Mouse (Mus musculus) NIH3T3 (cell line): ENCODE results near the gene Ccdc185.

Experiments
- DNase-seq: peaks from one replicate; pipeline ENCODE4 v3.0.0-alpha.2; 2012; ENCODE audit warnings: low read depth

Ccdc185 gene

DNA sequence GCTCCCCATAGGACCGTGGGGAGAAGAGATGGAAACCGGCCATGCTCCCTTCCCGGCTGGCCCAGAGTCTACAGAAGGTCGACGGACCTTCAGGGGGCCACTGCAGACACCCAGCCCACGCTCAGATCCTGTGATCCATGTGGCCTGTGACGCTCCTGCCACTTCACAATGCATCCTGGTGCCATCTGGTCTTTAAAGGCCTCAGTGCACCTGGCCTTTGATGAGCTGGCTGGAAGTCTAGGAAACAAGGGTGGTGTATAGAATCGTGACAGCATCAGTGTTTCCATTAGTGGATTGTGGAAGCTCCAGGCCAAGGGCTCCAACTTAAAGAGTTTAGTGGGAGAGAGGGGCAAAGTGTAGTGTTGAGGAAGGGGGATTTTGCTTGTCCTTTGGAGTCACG is at the start of gene Ccdc185:
Gene Ccdc185 (minus strand): TSS at position 101 of the 400 bp plus-strand sequence.
- no peak for DNase-seq

DNA sequence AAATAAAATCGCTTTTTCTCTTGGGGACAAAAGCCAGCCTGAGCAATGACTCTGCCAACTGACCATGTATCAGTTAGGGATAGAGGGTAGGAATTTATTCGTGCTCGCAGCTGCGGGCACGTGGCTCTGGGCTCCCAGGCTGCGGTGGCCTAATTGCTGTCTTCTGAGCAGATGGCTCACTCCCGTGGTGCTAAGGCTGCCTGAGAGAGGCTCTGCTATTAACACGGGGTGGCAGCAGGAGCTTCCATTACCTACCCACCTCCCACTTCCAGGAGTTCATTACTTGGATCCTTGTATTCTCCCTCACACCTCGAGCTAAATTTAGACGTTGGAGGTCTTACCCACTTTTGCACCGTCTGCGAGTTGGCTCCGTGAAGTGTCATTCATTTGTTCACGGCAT is 48.1 kb upstream of the Ccdc185 start:
- no peak for DNase-seq

DNA sequence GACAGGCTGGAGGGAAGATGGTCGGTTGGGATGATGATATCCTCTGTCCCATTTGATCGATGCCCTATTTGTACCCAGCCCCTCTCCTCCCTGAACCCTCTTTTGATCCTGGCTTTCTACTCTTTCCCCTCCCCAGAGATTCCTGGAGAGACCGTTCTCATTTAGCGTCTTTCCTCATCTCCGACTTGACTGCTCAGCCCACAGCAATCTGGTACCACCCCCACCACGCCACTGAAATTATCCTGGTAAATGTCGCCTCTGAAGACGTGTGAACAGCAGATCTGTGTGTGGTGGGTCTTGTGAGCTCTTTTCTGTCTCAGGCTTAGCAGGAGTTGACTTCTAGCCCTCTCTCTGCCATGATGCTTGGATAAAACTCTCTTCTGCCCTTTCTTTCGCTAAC is 45.6 kb upstream of the Ccdc185 start:
- DNase-seq: no peak

DNA sequence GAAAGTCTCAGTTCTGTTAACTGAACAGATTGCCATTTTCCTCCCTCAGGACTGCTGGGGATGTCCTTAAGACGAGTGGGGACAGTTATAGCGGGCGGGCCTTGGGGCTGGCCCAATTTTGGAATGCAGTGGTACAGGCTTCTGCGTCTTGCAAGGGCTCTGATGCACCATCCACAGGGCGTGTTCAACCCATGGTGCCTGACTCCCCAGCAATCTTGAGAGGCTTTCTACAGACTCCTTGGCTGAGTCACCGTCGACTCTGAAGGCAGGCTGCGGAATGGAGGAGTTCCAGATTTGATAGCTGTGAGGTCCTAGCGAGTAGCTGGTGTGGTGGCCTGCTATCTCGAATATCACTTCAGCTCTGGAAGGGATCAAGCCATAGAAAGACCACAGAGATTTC is 45.2 kb upstream of the Ccdc185 start:
- peak; percentile 43 for DNase-seq

DNA sequence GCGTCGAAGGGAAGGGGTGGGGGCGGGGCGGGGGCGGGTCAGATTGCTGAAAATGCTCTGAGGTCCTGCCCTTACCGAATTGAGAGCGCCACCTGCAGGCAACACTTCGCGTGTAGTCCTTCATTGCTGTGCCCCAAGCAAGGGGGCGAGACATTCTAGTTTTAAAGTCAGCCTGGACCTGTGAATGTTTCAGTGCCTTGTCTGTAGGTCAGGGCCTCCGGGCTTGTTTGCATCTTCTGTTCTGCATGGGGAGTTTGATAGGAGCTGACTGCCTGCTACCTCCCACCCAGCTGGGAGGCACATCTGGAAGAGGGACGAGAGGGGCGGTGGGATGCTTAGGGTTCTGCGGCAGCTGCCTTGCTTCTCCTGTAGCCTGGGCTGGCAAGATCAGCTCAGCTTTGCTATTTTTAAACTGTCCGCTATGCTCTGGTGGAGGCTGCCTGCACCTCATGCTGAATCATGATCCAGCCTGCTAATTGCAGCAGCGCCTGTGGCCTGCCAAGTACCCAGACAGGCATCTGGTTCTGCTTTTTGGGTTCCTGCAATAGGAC is 43.6 kb upstream of the Ccdc185 start:
- peak; percentile 88 for DNase-seq

DNA sequence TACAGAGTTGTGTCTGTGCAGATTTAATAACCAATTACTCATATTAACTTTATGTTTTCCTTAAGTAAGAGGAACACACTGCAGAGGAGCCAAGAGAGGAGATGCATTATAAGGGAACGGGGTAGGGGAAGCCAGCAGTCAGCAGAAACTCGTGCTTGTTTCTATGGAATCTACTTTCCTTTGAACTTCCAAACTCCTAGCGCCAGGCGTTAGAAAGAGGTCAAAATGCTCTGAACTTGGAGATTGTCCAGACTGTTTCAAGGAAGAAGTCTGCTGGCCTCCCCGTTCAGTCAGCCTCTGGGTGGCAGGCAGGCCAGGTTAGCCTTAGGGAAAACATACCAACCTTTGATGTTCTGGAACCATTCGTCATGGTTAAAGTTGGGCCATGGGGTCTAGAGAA is 39.9 kb upstream of the Ccdc185 start:
- no peak for DNase-seq

DNA sequence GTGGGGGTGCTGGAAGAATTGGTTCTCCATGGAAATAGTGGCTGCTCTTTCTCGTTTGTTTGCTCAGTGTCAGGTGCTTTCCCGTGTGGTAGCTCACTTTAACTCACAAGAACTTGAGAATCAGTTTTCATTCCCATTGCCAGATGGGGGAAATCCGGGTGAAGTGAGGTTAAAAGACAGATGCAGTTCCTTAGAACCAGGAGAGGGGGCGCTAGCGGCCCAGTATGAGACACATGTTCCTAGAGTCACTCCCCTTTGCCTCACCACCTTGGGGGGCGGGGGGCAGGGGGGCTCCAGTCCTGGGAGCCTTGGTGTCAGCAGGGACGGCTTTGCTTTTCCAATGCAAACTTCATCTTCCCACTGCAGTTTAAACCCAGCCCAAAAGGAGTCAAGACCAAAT is 38.0 kb upstream of the Ccdc185 start:
- DNase-seq: peak; percentile 16

DNA sequence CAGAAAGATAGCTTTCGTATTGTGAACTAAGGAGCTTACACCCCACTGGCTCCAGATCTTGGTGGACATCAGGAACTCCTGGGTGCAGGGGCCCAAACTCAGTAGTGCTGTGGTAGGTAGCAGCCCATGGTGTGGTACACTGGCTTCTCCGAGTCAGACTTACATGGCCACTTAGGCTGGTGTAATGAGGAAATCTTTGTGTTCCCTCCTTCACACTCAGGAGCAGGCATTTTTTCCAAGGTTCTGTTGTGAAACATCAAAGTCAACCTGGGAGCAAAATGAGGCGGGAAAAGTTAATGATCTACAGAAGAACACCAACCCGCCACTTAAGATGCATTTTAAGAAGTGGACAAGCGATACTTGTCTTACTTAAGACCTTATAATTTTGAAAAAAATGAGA is 36.5 kb upstream of the Ccdc185 start:
- DNase-seq: no peak

DNA sequence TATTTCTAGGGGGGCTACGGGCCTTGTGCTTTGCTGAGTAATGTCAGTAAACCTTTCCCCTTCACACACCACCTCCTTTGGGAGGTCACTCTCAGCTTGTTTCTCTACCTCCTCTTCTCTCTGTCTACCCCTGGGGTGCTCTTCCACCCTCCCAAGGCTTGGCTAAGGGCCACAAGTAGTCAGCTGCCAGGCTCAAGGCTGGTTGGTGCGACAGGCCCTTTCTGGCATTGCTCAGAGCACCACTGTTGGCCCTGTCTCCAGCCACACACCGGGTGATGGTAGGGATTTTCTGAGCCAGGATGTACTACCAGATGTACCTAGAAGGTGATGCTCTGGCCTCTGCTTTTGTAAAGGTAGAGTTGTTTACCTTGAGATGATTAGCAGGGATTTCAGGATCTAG is 35.8 kb upstream of the Ccdc185 start:
- peak; percentile 43 for DNase-seq

DNA sequence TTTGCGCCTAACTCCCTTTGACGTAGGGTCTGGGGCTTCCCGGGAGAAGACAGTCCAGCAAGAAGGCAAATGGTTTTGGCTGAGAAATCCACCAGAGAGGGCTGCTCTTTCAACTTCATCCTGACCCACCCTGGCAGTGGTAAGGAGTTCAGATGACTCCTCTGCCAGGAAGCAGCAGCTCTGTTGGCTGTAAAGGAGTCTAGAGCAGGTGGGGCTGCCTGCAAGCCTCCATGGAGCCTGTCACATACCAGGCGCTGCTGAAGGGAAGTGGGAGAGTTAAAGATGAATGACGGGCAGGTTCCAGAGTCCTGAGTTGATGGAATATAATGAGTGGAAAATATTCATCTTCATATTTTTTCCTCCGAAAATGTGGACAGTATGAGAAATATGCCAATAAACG is 34.8 kb upstream of the Ccdc185 start:
- DNase-seq: no peak

DNA sequence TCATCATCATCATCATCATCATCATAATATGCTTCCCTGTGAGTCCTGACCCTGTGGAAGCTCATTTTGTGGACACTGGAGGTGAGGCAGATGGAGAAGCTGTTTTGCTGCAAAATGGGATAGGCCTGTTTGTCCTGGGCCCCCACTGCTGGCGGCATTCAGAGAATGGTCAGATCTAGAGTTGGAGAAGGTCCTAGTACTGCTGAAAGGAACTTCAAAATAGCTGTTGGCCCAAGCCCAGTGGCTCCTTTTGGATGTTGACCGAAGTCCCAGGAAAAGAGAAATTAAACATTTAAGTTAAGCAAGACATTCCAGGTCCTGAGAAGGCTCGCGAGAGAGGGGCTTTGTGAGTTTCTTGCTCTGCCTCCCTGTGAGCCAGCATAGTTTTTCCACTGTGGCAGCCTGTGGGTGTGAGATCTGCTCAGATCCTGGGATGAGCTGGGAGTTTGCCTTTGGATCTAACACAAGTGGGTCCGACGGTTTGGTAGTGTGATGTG is 30.1 kb upstream of the Ccdc185 start:
- no peak for DNase-seq

DNA sequence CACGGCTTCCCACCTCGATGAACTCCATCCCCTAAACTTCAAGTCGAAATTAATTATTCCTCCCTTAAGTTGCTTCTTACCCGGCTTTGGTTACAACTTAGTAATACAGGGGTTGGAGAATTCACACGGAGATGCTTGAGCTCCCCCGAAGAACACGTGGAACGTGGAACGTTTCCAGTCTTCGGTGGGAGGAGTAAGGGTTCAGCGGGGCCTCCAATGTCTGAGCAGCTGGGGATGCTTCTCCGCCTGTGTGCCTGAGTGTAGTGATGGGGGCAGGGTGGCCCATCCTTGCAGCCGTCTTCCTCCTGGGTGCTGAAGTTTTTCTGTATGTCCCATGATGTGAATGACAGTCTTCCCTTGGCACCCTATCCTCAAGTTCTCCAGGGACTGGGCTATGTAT is 29.2 kb upstream of the Ccdc185 start:
- no peak for DNase-seq

DNA sequence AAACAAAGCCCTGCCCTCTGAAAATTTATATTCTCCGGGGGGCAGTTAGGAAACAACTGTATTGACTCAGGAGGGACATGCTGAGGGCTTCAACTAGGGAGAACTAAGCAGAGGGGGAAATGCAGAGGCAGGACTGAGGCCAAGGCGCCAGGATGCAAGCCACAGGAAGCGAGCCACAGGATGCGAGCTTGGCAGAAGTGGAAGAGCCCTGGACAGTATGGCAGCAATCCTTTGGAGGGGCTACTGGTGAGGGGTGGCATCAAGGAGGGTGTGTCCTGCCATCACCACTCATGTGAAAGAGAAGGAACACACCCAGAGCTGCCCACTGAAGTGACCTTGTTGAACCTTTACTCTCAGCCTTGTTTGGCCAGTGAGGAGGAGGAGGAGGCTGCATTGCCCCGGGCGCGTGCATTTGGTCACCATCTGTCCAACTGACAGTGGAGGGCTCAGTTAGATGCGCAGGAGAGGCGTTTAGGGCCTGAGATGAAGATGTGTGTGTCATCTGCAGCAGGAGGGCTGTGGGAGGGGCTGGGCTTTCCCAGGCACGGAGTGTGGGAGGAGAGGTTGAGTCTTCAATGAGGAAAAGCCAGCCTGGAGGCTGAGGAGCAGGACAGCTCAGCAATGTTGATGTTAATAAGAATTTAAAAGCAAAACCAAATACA is 27.9 kb upstream of the Ccdc185 start:
- DNase-seq: no peak

DNA sequence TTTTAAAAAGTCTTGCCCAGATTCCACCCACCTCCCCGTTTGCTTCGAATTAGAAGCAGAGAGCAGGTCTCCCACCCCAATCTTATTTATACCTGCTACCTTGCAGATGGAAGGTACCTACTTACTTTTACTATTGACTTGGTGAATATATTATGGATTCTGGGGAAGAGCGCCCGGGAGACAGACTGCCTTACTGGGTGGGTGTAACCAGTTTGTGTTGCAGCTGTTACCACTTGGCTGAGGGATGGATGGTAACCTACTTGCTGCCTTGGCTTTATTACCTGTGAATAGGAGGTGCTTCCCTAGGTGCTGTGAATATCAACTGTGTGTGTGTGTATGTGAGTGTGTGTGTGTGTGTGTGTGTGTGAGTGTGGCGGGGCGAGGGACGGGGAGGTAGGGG is 26.6 kb upstream of the Ccdc185 start:
- DNase-seq: no peak

DNA sequence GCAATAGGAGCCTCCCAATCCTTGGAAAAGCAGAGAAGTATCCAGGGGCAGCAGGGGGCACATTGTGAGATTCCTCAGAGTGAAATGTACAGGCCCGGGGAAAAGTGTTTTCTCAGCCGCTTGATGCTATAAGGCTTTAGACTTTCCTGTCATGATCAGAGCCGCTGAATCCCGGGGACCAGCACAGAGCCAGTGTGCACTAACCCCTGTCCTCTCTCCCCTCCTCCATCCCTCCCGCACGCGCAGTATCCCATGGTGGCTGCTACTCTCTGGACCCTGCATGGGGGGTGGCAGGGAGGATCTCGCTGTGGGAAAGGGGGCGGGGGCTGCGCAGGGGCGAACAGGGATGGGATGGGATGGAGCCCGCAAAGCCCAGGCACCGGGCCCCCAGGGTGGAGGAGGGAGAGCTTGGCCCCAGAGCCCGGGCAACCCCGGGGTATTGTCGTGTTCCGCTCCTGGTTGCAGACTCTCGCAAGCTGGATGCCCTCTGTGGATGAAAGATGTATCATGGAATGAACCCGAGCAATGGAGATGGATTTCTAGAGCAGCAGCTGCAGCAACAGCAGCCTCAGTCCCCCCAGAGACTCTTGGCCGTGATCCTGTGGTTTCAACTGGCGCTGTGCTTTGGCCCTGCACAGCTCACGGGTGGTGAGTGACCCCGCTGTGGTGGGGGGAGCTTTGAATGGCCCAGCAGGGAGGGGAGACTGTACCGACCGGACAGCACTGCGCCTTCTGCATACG is 15.7 kb upstream of the Ccdc185 start:
- DNase-seq: no peak

DNA sequence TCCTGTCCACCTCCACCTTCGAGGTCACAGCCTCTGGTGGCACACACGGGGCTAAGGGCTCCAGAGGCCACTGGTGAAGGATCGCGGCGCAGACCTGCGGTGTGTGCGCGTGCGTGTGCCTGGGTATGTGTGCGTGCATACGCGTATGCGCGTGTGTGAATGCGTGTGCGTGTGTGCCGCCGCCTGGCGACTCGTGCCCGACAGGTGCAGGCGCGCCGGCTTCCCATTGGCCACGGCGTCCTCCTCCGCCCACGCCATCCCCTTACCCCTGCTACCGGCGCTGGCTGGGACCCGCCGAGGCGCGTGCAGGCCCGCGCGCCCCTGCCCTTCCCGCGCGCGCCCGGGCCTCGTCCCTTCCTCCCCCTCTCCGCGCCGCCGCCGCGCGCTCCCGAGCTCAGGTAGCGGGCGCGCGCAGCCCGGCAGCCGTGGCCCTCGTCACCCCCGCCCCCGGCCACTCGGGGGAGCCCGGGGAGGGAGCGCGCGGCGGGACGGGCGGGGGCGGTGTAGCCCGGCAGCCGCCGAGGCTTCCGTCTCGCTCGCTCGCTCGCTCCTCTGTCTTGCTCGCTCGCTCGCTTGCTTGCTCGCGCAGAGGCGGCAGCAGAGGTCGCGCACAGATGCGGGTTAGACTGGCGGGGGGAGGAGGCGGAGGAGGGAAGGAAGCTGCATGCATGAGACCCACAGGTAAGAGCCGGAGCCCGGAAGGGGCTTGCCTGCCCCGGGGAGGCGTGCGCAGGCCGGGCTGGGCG is 14.9 kb upstream of the Ccdc185 start, which contains the start of gene Susd4:
Gene Susd4 (plus strand): TSS at position 145 of the 746 bp plus-strand sequence.
- DNase-seq: no peak

DNA sequence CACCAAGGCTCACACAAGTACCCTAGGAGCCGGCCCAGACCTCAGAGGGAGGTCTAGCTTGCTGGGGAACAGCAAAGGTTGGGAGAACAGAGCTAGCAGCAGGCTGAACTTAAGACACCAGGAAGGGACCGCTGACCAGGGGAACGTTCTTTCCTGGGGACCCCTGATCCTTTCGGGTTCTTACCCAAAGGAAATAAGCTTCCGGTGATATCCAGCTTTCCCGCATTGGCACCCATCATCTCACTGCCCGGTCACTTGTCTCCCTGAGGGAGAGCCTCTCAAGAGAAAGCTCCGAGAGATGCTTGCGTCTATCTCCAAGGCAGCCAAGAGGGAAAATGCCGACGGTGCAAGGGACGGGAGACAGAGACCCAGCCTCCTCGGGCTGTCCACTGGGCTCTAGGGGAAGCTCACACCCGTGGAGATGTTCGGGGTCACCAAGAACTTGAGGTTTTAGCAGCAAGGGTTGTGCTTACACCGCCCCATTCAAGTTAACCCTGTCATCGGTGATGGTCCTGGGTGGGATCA is 14.3 kb upstream of the Ccdc185 start:
- DNase-seq: no peak

DNA sequence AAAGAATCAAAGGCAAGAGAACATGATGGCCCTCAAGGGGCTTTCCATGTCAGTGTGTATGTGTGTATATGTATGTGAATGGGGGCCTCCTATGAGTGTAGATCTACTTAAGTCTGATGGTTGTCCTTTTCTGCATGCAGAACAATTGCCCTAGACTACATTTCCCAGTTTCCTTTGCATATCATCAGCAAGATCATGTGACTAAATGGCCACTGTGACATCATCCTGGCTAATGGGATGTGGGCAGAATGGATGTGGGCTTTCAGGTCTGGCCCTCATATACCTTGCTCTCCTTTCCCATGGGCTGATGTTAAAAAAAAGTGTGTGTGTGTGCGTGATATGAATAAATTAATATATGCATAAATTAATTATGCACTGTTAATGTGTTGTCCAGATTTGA is 9.8 kb upstream of the Ccdc185 start:
- no peak for DNase-seq

DNA sequence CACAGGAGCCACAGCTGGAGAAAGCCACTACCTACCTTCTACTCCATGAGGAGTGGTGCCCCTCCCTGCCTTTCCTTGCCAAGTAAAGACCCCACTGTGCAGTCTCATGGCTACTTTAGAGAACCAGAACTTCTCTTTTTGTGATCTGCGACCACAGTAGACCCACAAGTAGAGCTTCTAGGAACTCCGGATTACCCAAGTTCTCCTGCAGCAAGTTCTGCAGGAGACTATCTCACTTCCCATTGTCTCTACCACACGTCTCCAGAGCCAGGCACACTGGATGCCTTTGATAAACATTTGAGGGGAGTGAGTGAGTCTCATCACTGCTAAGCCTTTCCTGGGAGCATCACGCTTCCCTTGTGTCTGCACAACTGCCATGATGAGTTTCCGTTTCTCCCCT is 5.9 kb upstream of the Ccdc185 start:
- DNase-seq: no peak

DNA sequence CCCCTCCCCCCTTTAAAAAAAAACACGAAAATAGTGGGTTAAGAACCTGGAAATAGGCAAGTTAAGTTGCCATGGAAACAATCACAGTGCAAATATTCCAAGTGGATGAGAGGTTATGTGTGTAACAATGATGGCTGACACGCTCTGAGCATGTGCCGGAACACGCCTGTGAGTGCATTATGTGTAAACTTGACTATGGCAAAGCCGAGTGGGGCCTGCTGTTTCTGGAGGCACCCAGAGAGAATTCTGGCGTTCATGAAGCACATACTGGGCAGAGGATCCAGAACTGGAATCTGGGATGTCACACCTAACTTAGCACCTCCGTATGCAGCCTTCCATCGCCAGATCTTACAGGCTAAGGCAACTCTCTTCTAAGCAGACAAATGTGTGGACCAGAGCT is 4.7 kb upstream of the Ccdc185 start:
- no peak for DNase-seq

DNA sequence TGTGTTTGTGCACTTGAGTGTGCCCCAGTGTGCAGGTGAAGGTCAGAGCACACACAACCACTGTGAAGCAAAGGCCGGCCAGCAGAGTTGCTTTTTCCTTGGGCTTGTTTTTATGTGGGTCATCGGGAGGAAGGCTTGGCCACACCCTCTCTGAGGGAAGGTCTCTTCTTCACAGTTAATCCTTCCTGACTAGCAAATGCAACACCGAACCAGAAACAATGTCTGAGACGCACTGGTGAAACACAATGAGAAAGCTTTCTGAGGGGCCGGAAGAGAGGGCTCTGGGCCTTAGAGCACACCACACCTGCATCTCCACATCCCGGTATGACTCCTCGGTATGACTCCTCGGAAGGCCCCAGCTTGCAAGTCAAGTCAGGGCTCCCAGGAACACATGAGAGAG is 2.3 kb upstream of the Ccdc185 start:
- no peak for DNase-seq

DNA sequence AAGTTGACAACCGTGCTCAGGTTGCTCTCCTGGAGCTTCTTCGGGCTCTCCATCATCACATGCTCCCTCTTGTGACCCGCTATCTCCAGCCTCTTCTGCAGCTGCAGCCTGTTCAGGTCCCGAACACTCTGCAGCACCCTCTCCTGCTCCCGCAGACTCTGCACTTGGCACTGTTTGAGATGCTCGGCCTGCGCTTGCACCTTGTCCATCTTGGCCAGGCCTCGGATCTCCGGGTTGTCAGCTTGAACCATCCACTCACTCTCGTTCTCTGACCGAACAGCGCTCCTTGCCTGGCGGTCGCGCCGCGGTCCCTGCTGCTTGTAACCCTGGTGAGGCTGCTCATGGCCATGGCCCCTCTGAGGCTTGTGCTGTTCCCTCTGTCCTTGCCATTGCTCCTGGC is 1.1 kb downstream of the Ccdc185 start:
- no peak for DNase-seq
